Mouse (Mus musculus): ENCODE data around the gene Gm12666.

DNA sequence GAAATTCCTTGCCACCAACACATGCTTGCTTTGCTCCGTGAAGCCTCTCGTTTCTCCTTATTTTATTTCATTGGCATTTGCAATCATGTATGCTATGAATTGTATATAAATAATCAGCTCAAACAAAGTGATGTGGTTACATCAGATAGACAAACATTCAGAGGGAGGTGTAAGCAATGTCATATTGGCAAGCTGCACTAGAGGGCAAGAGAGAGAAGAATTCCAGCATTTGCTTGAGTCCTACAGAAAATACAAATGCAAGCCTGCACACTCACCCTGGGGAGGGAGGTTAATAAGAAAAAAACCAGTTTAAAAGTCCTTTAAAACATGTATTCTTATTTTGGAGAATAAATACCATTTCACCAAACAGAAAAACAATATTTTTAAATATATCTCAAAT lies 34.8 kb upstream of the Gm12666 start:
- TF ChIP-seq EP300 (IDR thresholded peaks at IDR 0.05), result no peak
- TF ChIP-seq CTCF (IDR thresholded peaks at IDR 0.05), result no peak

Measured in lung, postnatal 0 days (tissue).